Mouse (Mus musculus): ENCODE measurements around the gene Glis1. TPM values are rescaled to one million over a fixed set of nuclear protein-coding genes. Genes with fewer than 3 reads are reported as not detected.

The Glis1 gene
- polyA plus RNA-seq, 1 experiment from 2014 or later: 6.8 TPM

- Histone ChIP-seq H3K9ac (ENCODE audit: low read length) (no peak overlapping the region), H3K27ac (replicated peaks; ENCODE audit: low read depth, low read length) (no peak overlapping the region), H3K36me3 (ENCODE audit: control insufficient read depth, insufficient read depth, low read length) (no peaks in the 10 kb centered on the region), H3K4me2 (ENCODE audit: low read depth, severe bottlenecking) (no peak overlapping the region), H3K4me1 (ENCODE audit: control insufficient read depth, insufficient read depth, low read length) (0 out of 2 replicates have a peak, but pooled peaks cover 2% of the 10 kb centered on the region), H3K27me3 (ENCODE audit: control insufficient read depth, insufficient read depth, low read length) (no peaks in the 10 kb centered on the region), H3K9me3 (ENCODE audit: control insufficient read depth, low read length) (no peaks in the 10 kb centered on the region), H3K4me3 (ENCODE audit: low read depth, low read length) (no peak overlapping the region)
- 69% methylated on average over 6 of the region's 6 CpGs for WGBS
- no peak for DNase-seq (ENCODE audit: low spot score)
- ATAC-seq (ENCODE audit: insufficient number of reproducible peaks, low FRiP score, low TSS enrichment, low read depth): no peak
These were observed 183.3 kb downstream of the Glis1 start for GRCm38 (mm10) chr4:107617596-107618230.

- H3K9me3 ChIP-seq (ENCODE audit: control insufficient read depth, low read length): no peaks in the 10 kb centered on the region
- H3K27me3 ChIP-seq (ENCODE audit: control insufficient read depth, insufficient read depth, low read length): 0 out of 2 replicates have a peak, but pooled peaks cover 2% of the 10 kb centered on the region
- 95% methylated on average over 7 of the region's 7 CpGs for WGBS
- H3K4me2 ChIP-seq (ENCODE audit: low read depth, severe bottlenecking): no peak overlapping the region
- no peak overlapping the region for H3K9ac ChIP-seq (ENCODE audit: low read length)
- no peak overlapping the region for H3K27ac ChIP-seq (replicated peaks; ENCODE audit: low read depth, low read length)
- H3K4me1 ChIP-seq (ENCODE audit: control insufficient read depth, insufficient read depth, low read length): peaks cover 7% of the 10 kb centered on the region
- DNase-seq (ENCODE audit: low spot score) (no peak), ATAC-seq (ENCODE audit: insufficient number of reproducible peaks, low FRiP score, low TSS enrichment, low read depth) (no peak)
- no peaks in the 10 kb centered on the region for H3K36me3 ChIP-seq (ENCODE audit: control insufficient read depth, insufficient read depth, low read length)
- H3K4me3 ChIP-seq (ENCODE audit: low read depth, low read length): no peak overlapping the region
These were observed 185.1 kb downstream of the Glis1 start for GRCm38 (mm10) chr4:107619487-107619886.

GRCm38 (mm10) chr4:107621366-107621765 lies 187.0 kb downstream of the Glis1 start:
- Histone ChIP-seq H3K9me3 (ENCODE audit: control insufficient read depth, low read length) (no peaks in the 10 kb centered on the region), H3K9ac (ENCODE audit: low read length) (no peak overlapping the region), H3K4me1 (ENCODE audit: control insufficient read depth, insufficient read depth, low read length) (peaks cover 19% of the 10 kb centered on the region), H3K4me2 (ENCODE audit: low read depth, severe bottlenecking) (no peak overlapping the region), H3K27me3 (ENCODE audit: control insufficient read depth, insufficient read depth, low read length) (0 out of 2 replicates have a peak, but pooled peaks cover 2% of the 10 kb centered on the region), H3K4me3 (ENCODE audit: low read depth, low read length) (no peak overlapping the region), H3K27ac (replicated peaks; ENCODE audit: low read depth, low read length) (no peak overlapping the region), H3K36me3 (ENCODE audit: control insufficient read depth, insufficient read depth, low read length) (no peaks in the 10 kb centered on the region)
- WGBS: 82% methylated on average over 5 of the region's 5 CpGs
- DNase-seq (ENCODE audit: low spot score): no peak
- ATAC-seq (ENCODE audit: insufficient number of reproducible peaks, low FRiP score, low TSS enrichment, low read depth): no peak

- Histone ChIP-seq H3K9ac (ENCODE audit: low read length) (no peak overlapping the region), H3K4me1 (ENCODE audit: control insufficient read depth, insufficient read depth, low read length) (peaks cover 19% of the 10 kb centered on the region), H3K9me3 (ENCODE audit: control insufficient read depth, low read length) (no peaks in the 10 kb centered on the region), H3K4me3 (ENCODE audit: low read depth, low read length) (no peak overlapping the region), H3K27ac (replicated peaks; ENCODE audit: low read depth, low read length) (no peak overlapping the region), H3K4me2 (ENCODE audit: low read depth, severe bottlenecking) (no peak overlapping the region), H3K27me3 (ENCODE audit: control insufficient read depth, insufficient read depth, low read length) (0 out of 2 replicates have a peak, but pooled peaks cover 2% of the 10 kb centered on the region), H3K36me3 (ENCODE audit: control insufficient read depth, insufficient read depth, low read length) (no peaks in the 10 kb centered on the region)
- no peak for ATAC-seq (ENCODE audit: insufficient number of reproducible peaks, low FRiP score, low TSS enrichment, low read depth)
- WGBS: 85% methylated on average over 6 of the region's 6 CpGs
- DNase-seq (ENCODE audit: low spot score): no peak
These were observed 187.9 kb downstream of the Glis1 start for GRCm38 (mm10) chr4:107622296-107622695.

GRCm38 (mm10) chr4:107623916-107624315 lies 189.5 kb downstream of the Glis1 start:
- DNase-seq (ENCODE audit: low spot score) (no peak), ATAC-seq (ENCODE audit: insufficient number of reproducible peaks, low FRiP score, low TSS enrichment, low read depth) (no peak)
- Histone ChIP-seq H3K27me3 (ENCODE audit: control insufficient read depth, insufficient read depth, low read length) (0 out of 2 replicates have a peak, but pooled peaks cover 2% of the 10 kb centered on the region), H3K9ac (ENCODE audit: low read length) (no peak overlapping the region), H3K4me1 (ENCODE audit: control insufficient read depth, insufficient read depth, low read length) (peaks cover 24% of the 10 kb centered on the region), H3K27ac (replicated peaks; ENCODE audit: low read depth, low read length) (no peak overlapping the region), H3K4me3 (ENCODE audit: low read depth, low read length) (no peak overlapping the region), H3K36me3 (ENCODE audit: control insufficient read depth, insufficient read depth, low read length) (no peaks in the 10 kb centered on the region), H3K9me3 (ENCODE audit: control insufficient read depth, low read length) (no peaks in the 10 kb centered on the region), H3K4me2 (ENCODE audit: low read depth, severe bottlenecking) (no peak overlapping the region)
- WGBS: 80% methylated on average over 6 of the region's 6 CpGs

- ATAC-seq (ENCODE audit: insufficient number of reproducible peaks, low FRiP score, low TSS enrichment, low read depth) (no peak; the same call in 1 of the 2 replicates), DNase-seq (ENCODE audit: low spot score) (peak; percentile 69)
- H3K4me3 ChIP-seq (ENCODE audit: low read depth, low read length): no peak overlapping the region
- 23% methylated on average over 5 of the region's 5 CpGs for WGBS
- 0 out of 2 replicates have a peak, but pooled peaks cover 2% of the 10 kb centered on the region for H3K27me3 ChIP-seq (ENCODE audit: control insufficient read depth, insufficient read depth, low read length)
- peaks cover 30% of the 10 kb centered on the region for H3K4me1 ChIP-seq (ENCODE audit: control insufficient read depth, insufficient read depth, low read length)
- no peaks in the 10 kb centered on the region for H3K36me3 ChIP-seq (ENCODE audit: control insufficient read depth, insufficient read depth, low read length)
- H3K4me2 ChIP-seq (ENCODE audit: low read depth, severe bottlenecking): no peak overlapping the region
- no peak overlapping the region for H3K27ac ChIP-seq (replicated peaks; ENCODE audit: low read depth, low read length)
- H3K9ac ChIP-seq (ENCODE audit: low read length): no peak overlapping the region
- no peaks in the 10 kb centered on the region for H3K9me3 ChIP-seq (ENCODE audit: control insufficient read depth, low read length)
These were observed 190.6 kb downstream of the Glis1 start for GRCm38 (mm10) chr4:107624951-107625350.

- DNase-seq (ENCODE audit: low spot score) (no peak), ATAC-seq (ENCODE audit: insufficient number of reproducible peaks, low FRiP score, low TSS enrichment, low read depth) (no peak)
- Histone ChIP-seq H3K4me2 (ENCODE audit: low read depth, severe bottlenecking) (no peak overlapping the region), H3K4me3 (ENCODE audit: low read depth, low read length) (no peak overlapping the region), H3K27me3 (ENCODE audit: control insufficient read depth, insufficient read depth, low read length) (no peaks in the 10 kb centered on the region), H3K4me1 (ENCODE audit: control insufficient read depth, insufficient read depth, low read length) (peaks cover 32% of the 10 kb centered on the region), H3K27ac (replicated peaks; ENCODE audit: low read depth, low read length) (no peak overlapping the region), H3K36me3 (ENCODE audit: control insufficient read depth, insufficient read depth, low read length) (no peaks in the 10 kb centered on the region), H3K9ac (ENCODE audit: low read length) (no peak overlapping the region), H3K9me3 (ENCODE audit: control insufficient read depth, low read length) (no peaks in the 10 kb centered on the region)
- 63% methylated on average over 4 of the region's 4 CpGs for WGBS
These were observed 193.8 kb downstream of the Glis1 start for GRCm38 (mm10) chr4:107628226-107628625.

GRCm38 (mm10) chr4:107628921-107629411 lies 194.6 kb downstream of the Glis1 start:
- no peak overlapping the region for H3K27ac ChIP-seq (replicated peaks; ENCODE audit: low read depth, low read length)
- no peak overlapping the region; the same call in none of the 2 replicates for H3K9ac ChIP-seq (ENCODE audit: low read length)
- H3K36me3 ChIP-seq (ENCODE audit: control insufficient read depth, insufficient read depth, low read length): no peaks in the 10 kb centered on the region
- 57% methylated on average over 17 of the region's 17 CpGs for WGBS
- no peaks in the 10 kb centered on the region for H3K9me3 ChIP-seq (ENCODE audit: control insufficient read depth, low read length)
- DNase-seq (ENCODE audit: low spot score): no peak
- H3K27me3 ChIP-seq (ENCODE audit: control insufficient read depth, insufficient read depth, low read length): no peaks in the 10 kb centered on the region
- ATAC-seq (ENCODE audit: insufficient number of reproducible peaks, low FRiP score, low TSS enrichment, low read depth): no peak
- no peak overlapping the region for H3K4me3 ChIP-seq (ENCODE audit: low read depth, low read length)
- peaks cover 31% of the 10 kb centered on the region for H3K4me1 ChIP-seq (ENCODE audit: control insufficient read depth, insufficient read depth, low read length)
- H3K4me2 ChIP-seq (ENCODE audit: low read depth, severe bottlenecking): no peak overlapping the region

All from limb, embryonic 11.5 days (tissue).